Mouse (Mus musculus): Measurements from ENCODE around the gene Mad1l1.

The Mad1l1 gene

DNA sequence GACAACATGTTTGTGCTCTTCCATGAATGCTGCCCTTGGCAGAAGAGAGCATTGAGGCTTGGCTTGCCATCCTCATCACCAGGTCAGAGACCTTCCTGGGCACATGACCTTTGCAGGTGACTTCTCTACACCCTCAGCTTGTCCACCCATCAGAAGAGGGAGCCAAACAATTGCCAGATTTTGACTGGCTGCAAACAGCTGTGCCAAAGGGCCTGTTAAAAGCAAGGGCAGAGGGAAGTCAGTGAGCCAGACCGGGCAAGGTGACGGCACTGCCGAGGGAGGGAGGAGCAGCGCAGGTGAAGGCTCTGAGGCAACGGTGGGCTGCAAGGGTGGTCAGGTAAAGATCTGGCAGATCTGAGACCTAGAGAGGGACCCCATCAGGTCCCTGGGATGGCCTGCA, 141.3 kb downstream of the Mad1l1 start:
- in situ Hi-C loops (cut with MboI): no loop called here

DNA sequence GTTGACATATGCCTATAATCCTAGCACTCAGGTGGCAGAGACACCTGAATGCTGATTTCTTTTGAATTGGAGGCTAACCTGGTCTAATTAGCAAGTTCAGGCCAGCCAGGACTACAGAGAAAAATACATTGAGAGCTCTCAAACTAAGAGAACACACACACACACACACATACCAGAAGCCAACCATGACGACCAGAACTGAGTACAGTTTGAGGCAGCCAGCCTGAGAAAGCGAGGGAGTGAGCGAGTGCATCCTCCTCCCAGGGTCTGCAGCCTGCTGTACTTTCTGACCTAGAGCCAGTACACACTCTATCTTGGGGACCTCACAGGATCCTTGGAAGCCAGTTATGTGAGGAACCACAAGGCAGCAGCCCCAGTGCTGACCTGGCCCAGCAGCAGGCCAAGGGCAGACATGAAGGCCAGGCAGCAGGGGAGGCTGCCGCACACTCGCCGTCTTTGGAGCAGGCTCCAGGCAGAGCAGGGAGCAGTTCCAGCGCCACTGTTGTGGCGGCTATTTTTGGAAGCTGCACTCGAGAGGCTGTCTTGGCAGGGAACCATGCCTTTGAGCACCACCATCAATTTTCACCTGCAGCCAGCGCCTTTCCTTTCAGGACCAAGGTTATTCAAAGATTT, 143.2 kb downstream of the Mad1l1 start:
- in situ Hi-C loops (cut with MboI): no loop called here

- in situ Hi-C loops (cut with MboI): no loop called here
These were observed 143.8 kb downstream of the Mad1l1 start for GRCm38 (mm10) chr5:140177582-140177981.

- in situ Hi-C loops (cut with MboI): no loop called here
These were observed 145.0 kb downstream of the Mad1l1 start for GRCm38 (mm10) chr5:140176370-140176769.

DNA sequence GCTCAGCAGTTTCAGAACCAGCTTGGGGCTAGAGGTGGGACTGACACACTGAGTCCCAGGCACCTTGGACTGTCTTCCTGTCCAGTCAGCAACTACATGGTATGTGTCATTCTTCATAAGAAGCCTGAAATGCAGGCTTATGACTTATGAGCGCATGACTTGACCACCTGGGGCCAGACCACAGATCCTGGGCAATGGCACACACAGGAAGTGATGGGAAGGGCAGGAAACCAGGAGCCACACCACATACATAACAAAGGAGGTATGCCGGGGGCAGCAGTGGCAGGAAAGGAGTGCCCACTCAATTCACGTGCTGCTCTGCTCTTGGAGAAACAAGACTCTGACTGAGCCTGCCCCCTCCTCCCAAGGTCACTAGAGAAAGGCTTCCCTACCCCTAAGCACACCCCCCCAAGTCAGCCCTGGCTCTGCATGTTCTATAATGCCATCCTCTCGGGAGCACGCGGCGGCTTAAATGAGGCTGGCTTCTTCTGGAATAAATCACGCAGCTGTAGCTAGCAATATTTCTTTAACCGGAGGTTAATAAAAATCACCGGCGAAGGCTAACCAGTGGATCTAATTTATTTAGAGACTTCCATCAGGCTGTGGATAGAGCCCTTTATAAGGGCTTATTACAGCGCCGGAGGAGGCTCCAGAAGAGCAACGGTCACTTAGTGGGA, 146.4 kb downstream of the Mad1l1 start:
- in situ Hi-C loops (cut with MboI): no loop called here

DNA sequence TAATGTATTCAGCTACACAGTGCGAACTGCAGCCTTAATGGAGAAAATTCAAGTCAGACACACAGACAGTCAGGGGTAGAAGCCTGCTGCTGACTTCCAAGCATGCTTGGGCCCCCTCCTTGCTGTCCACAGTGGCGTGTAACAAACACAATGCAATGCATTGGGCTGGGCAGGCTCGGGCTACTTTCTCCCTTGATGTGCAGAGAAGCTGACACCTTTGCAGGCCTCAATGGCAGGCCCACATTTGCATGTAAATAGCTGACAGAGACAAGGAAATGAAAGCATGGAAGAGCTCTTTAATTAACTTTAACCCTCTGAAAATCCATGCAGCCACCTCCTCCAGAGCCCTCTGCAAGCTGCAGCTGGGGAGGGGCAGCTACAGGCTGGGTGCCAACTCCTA, 147.3 kb downstream of the Mad1l1 start:
- in situ Hi-C loops (cut with MboI): no loop called here

GRCm38 (mm10) chr5:140173181-140173580, 148.2 kb downstream of the Mad1l1 start:
- in situ Hi-C loops (cut with MboI): no loop called here

- in situ Hi-C loops (cut with MboI): no loop called here
These were observed 149.6 kb downstream of the Mad1l1 start for GRCm38 (mm10) chr5:140171710-140172109.

DNA sequence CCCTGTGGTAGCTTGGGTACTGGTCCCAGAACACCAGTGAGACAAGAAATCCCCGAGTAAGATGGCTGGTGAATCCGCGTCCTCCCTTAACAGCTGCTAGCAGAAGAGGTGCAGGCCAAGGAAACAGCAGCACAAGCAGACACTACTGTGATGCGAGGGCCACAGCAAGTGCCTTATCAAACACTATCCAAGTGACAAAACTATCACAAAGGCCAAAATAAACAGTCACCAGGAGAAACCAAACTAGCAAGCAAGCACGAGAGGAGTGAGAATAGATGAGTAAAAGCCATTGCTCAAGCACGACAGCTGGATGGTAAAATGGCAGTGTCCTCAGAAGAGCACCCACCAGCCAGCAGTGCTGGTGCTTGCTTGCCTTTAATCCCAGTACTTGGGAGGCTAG, 153.8 kb downstream of the Mad1l1 start:
- in situ Hi-C loops (cut with MboI): no loop called here

GRCm38 (mm10) chr5:140167080-140167479, 154.3 kb downstream of the Mad1l1 start:
- in situ Hi-C loops (cut with MboI): no loop called here

- in situ Hi-C loops (cut with MboI): no loop called here
These were observed 157.4 kb downstream of the Mad1l1 start for GRCm38 (mm10) chr5:140163947-140164346.

- in situ Hi-C loops (cut with MboI): no loop called here
These were observed 159.1 kb downstream of the Mad1l1 start for GRCm38 (mm10) chr5:140162071-140162845.

GRCm38 (mm10) chr5:140159007-140159406, 162.3 kb downstream of the Mad1l1 start:
- in situ Hi-C loops (cut with MboI): no loop called here

DNA sequence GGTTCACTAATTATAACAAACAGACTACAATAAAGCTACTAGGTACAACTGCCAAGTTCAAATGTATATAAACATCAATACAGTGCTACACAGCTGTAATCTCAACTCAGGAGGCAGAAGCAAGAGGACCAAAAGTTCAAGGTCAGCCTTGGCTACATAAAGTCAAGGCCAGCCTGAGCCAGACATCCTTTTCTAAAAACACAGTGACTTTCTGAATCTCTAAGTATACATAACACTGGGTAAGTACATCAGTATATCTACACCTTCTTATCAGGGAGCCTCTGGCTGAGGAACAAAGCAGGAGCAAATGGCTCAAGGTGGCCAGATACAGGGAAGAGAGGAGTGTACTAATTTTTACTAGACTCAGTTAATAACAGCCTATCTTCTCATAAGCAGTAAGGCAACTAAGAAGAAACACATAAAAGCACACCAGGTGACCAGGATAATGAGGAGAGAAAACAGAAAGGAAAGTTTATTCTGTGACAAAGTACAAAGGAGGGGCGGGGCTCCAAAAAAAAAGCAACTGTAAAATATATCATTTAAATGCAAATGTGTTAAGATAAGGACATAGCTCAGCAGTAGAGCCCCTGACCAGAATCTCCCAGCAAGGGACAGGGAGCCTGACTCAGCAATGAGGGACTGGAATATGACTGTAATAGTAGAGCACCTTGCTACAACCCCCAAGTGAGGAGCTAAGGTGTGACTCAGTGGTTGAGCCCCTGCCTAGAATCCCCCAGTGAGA, 163.3 kb downstream of the Mad1l1 start:
- in situ Hi-C loops (cut with MboI): no loop called here

DNA sequence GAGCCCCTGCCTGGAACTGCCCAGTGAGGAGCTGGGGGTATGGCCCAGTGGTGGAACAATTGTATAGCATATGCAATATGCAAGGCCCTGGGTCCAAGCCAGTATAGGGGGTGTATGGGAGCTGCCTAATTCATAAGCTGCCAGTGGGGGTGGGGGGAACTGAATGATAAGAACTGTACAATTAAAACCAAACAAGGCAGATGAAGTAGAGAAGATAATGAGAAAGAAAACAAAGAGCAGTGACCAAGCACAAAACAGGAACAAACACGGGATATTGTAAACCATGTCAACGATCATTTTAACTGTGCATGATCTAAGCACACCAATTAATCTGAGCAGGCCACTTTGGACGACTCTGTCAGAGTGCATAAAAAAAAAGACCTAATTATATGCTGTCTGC, 167.2 kb downstream of the Mad1l1 start:
- in situ Hi-C loops (cut with MboI): no loop called here

- in situ Hi-C loops (cut with MboI): no loop called here
These were observed 169.5 kb downstream of the Mad1l1 start for GRCm38 (mm10) chr5:140151871-140152270.

- in situ Hi-C loops (cut with MboI): no loop called here
These were observed 170.2 kb downstream of the Mad1l1 start for GRCm38 (mm10) chr5:140151180-140151579.

- in situ Hi-C loops (cut with MboI): no loop called here
These were observed 170.7 kb downstream of the Mad1l1 start for GRCm38 (mm10) chr5:140150694-140151093.

GRCm38 (mm10) chr5:140150136-140150535, 171.2 kb downstream of the Mad1l1 start:
- in situ Hi-C loops (cut with MboI): no loop called here

- in situ Hi-C loops (cut with MboI): no loop called here
These were observed 172.1 kb downstream of the Mad1l1 start for GRCm38 (mm10) chr5:140149298-140149697.

- in situ Hi-C loops (cut with MboI): no loop called here
These were observed 177.8 kb downstream of the Mad1l1 start for GRCm38 (mm10) chr5:140143541-140143940.

DNA sequence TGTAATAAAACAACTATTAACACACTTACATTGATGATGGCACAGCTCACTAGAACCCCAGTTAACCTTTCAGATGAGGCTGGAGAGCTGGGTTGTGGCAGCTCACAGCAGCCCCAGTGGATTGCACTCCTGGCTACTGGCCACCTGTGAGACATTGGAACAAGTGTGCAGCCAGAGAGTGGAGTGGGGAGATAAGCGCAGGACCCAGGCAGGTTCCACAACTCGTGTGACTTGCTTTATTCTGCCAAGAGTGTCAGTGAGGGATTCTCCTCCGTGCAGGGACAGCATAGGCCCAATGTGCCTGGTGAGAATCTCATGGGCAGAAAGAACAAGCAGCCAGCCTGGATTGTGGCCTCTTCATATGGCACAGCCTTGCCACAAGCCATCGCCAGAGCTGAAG, 180.0 kb downstream of the Mad1l1 start:
- in situ Hi-C loops (cut with MboI): no loop called here
